Mouse (Mus musculus): ENCODE results near the gene Hoxd9.

DNA sequence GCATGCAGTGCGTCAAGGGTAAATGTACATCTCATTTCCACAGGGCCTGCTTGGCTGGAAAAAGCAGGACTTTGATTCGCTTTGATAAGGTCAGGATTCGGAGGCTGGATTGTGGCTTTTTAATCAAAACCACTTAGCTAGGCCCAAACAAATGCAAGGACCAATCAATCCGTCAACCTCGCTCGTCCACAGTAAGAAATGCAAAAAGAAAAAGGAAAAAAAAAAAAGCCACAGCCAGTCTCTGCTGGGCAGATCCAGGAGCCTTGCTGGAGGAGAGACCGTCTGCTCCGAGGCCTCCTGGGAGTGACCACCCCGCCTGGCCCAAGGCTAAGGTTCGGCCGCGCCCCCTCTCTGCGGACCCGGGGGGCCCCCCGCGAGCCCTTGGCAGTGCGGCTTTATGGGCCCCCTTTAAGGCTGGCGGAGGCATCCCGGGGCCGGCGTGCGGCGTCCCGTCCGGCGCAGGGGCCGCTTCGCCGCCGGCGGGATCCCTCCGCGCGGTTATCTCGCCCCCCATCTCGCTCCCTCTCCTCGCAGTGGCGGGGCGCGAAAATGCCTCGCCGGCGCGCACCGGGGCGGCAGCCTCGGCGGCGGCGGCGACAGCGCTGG, 7.0 kb downstream of the Hoxd9 start, which contains the start of gene Hoxd8:
- TF ChIP-seq CTCF (IDR thresholded peaks at IDR 0.05; ENCODE audit: low read depth) (no peak), EP300 (IDR thresholded peaks at IDR 0.05; ENCODE audit: low read depth) (no peak)

Measured in heart, postnatal 0 days (tissue).